In genomic region chr10:7781214-7781613, GRCm38 (mm10) we compare ENCODE assay signal across 8 mouse cellular contexts. TPM values are rescaled to one million over a fixed set of nuclear protein-coding genes. Genes with fewer than 3 reads are reported as not detected.
DNase-seq lines count a peak whose midpoint lies in the region; ATAC-seq and TF ChIP-seq lines count a peak whose summit lies in the region.

No protein-coding gene starts in this region.

- peak overlapping the region; percentile 84 for H3K27ac ChIP-seq in layer of hippocampus, adult 2 months
- H3K27ac ChIP-seq in embryonic facial prominence, embryonic 12.5 days: no peak overlapping the region
- H3K27ac ChIP-seq in intestine, embryonic 16.5 days (ENCODE audit: low read length): no peak overlapping the region

- TF ChIP-seq POLR2A in myocyte (IDR thresholded peaks at IDR 0.05; ENCODE audit: insufficient read length, low read depth): no peak

- H3K4me1 ChIP-seq in embryonic facial prominence, embryonic 12.5 days: peaks cover 7% of the 10 kb centered on the region; the same call in 1 of the 2 replicates
- peaks cover 3% of the 10 kb centered on the region; the same call in 1 of the 2 replicates for H3K4me1 ChIP-seq in intestine, embryonic 16.5 days (ENCODE audit: control insufficient read depth, insufficient read depth, low read length)

- peak overlapping the region; percentile 6 for H3ac ChIP-seq in myocyte (ENCODE audit: control insufficient read depth, insufficient read length)

- H3K9me3 ChIP-seq in embryonic facial prominence, embryonic 12.5 days: no peaks in the 10 kb centered on the region
- H3K9me3 ChIP-seq in intestine, embryonic 16.5 days (ENCODE audit: control insufficient read depth, low read length): no peaks in the 10 kb centered on the region

- H3K4me2 ChIP-seq in embryonic facial prominence, embryonic 12.5 days (replicated peaks): peak overlapping the region; percentile 69
- peak overlapping the region; percentile 74 for H3K4me2 ChIP-seq in intestine, embryonic 16.5 days (ENCODE audit: low read depth, low read length)
- peak overlapping the region; percentile 87 for H3K4me2 ChIP-seq in myocyte (ENCODE audit: low read depth)

- WGBS in embryonic facial prominence, embryonic 12.5 days: 56% methylated on average over 3 of the region's 3 CpGs
- 50% methylated on average over 3 of the region's 3 CpGs for WGBS in intestine, embryonic 16.5 days

- peaks cover 11% of the 10 kb centered on the region for H3K36me3 ChIP-seq in embryonic facial prominence, embryonic 12.5 days
- H3K36me3 ChIP-seq in intestine, embryonic 16.5 days (ENCODE audit: control insufficient read depth, insufficient read depth, low read length): no peaks in the 10 kb centered on the region
- H3K36me3 ChIP-seq in myocyte (ENCODE audit: control insufficient read depth, insufficient read depth): no peaks in the 10 kb centered on the region

- peaks cover 8% of the 10 kb centered on the region for H3K79me2 ChIP-seq in myocyte (ENCODE audit: control insufficient read depth, insufficient read depth)

- ATAC-seq in embryonic facial prominence, embryonic 12.5 days (ENCODE audit: insufficient number of reproducible peaks, insufficient read depth, low FRiP score, low TSS enrichment): no peak
- ATAC-seq in intestine, embryonic 16.5 days: peak; percentile 36

- H3K27me3 ChIP-seq in embryonic facial prominence, embryonic 12.5 days: no peaks in the 10 kb centered on the region
- H3K27me3 ChIP-seq in intestine, embryonic 16.5 days (replicated peaks; ENCODE audit: control insufficient read depth, insufficient read depth, low read length): no peaks in the 10 kb centered on the region
- no peaks in the 10 kb centered on the region for H3K27me3 ChIP-seq in myocyte (ENCODE audit: control insufficient read depth, insufficient read depth, insufficient read length)

- TF ChIP-seq CTCF in layer of hippocampus, adult 2 months (conservative IDR thresholded peaks at IDR 0.05): no peak

- DNase-seq in layer of hippocampus, adult 2 months (ENCODE audit: low spot score in 2 of 2): no peak
- no peak for DNase-seq in layer of hippocampus, postnatal 25 days (ENCODE audit: extremely low spot score in 1 of 2, low spot score in 1 of 2)
- no peak for DNase-seq in adrenal gland, adult (ENCODE audit: inconsistent age in 2 of 2, low spot score in 1 of 2)
- no peak for DNase-seq in right cerebral cortex, postnatal 14 days
- DNase-seq in embryo, embryonic 10 days (ENCODE audit: low spot score): no peak

- H3K9ac ChIP-seq in embryonic facial prominence, embryonic 12.5 days: no peak overlapping the region
- H3K9ac ChIP-seq in intestine, embryonic 16.5 days (ENCODE audit: low read depth, low read length): peak overlapping the region; percentile 89; the same call in 1 of the 2 replicates

- H3K4me3 ChIP-seq in layer of hippocampus, adult 2 months: peak overlapping the region; percentile 98
- peak overlapping the region; percentile 99 for H3K4me3 ChIP-seq in embryonic facial prominence, embryonic 12.5 days
- H3K4me3 ChIP-seq in intestine, embryonic 16.5 days (ENCODE audit: low read length): peak overlapping the region; percentile 99
- H3K4me3 ChIP-seq in myocyte: peak overlapping the region; percentile 67

TF ChIP-seq in myocyte, 11 proteins besides CTCF, POLR2A, EP300 and RAD21:
- no peak for TF ChIP-seq TCF3 (IDR thresholded peaks at IDR 0.05; ENCODE audit: insufficient read length, low read depth)
- no peak for TF ChIP-seq MAX (IDR thresholded peaks at IDR 0.05; ENCODE audit: low read depth)
- no peak for TF ChIP-seq E2F4 (IDR thresholded peaks at IDR 0.05; ENCODE audit: insufficient read depth)
- no peak for TF ChIP-seq MYOD1 (IDR thresholded peaks at IDR 0.05; ENCODE audit: control insufficient read depth in 1 of 3, insufficient read length in 2 of 3, low read depth in 2 of 3)
- TF ChIP-seq USF1 (IDR thresholded peaks at IDR 0.05; ENCODE audit: low read depth): no peak
- no peak for TF ChIP-seq POLR2AphosphoS2 (IDR thresholded peaks at IDR 0.05; ENCODE audit: insufficient read length, low read depth)
- no peak for TF ChIP-seq SRF (IDR thresholded peaks at IDR 0.05; ENCODE audit: control insufficient read depth, insufficient read length, low read depth)
- no peak for TF ChIP-seq CEBPB (IDR thresholded peaks at IDR 0.05; ENCODE audit: insufficient read depth, poor library complexity, severe bottlenecking)
- TF ChIP-seq REST (IDR thresholded peaks at IDR 0.05; ENCODE audit: insufficient read depth, insufficient read length): no peak
- TF ChIP-seq TCF12 (IDR thresholded peaks at IDR 0.05; ENCODE audit: insufficient read depth, poor library complexity, severe bottlenecking): no peak
- TF ChIP-seq MYOG (IDR thresholded peaks at IDR 0.05; ENCODE audit: control insufficient read depth in 1 of 3, insufficient read depth in 1 of 3, insufficient read length in 2 of 3, low read depth in 2 of 3): no peak

RNA-seq across cellular contexts. Expression of gene Ginm1, which starts 11.4 kb away (rescaled TPM):
- total RNA-seq in layer of hippocampus, adult 2 months (2021): 10 to 100 TPM; 21.4 to 22.1 TPM
- 10 to 100 TPM; 18.8 to 20.6 TPM for total RNA-seq in layer of hippocampus, postnatal 25 days (2021)
- 65.8 and 78.4 TPM in 2 replicates for polyA plus RNA-seq in embryonic facial prominence, embryonic 12.5 days (2016; fragmentation: Nextera tagmentation; extraction: Ambion mirVana)
- 70.3 and 71.2 TPM in 2 replicates for polyA plus RNA-seq in intestine, embryonic 16.5 days (2015; fragmentation: Nextera tagmentation; extraction: Ambion mirVana)
- polyA plus RNA-seq in myocyte (2012; fragmentation: generic; extraction: Trizol): 22.2 TPM

RNA-seq across cellular contexts. Expression of gene Ppil4, which starts 11.5 kb away (rescaled TPM):
- total RNA-seq in layer of hippocampus, adult 2 months (2021): 10 to 100 TPM; 36.3 to 38.3 TPM
- total RNA-seq in layer of hippocampus, postnatal 25 days (2021): 10 to 100 TPM; 31.9 to 32.1 TPM
- polyA plus RNA-seq in embryonic facial prominence, embryonic 12.5 days (2016; fragmentation: Nextera tagmentation; extraction: Ambion mirVana): 42.7 and 47.3 TPM in 2 replicates
- 24.9 and 28.1 TPM in 2 replicates for polyA plus RNA-seq in intestine, embryonic 16.5 days (2015; fragmentation: Nextera tagmentation; extraction: Ambion mirVana)
- polyA plus RNA-seq in myocyte (2012; fragmentation: generic; extraction: Trizol): 4.2 TPM

RNA-seq across cellular contexts. Expression of gene Zc3h12d, which starts 51.1 kb away (rescaled TPM):
- total RNA-seq in layer of hippocampus, adult 2 months (2021): under 1 TPM in 1 of 2 experiments, not detected in 1; 0.10 TPM
- total RNA-seq in layer of hippocampus, postnatal 25 days (2021): under 1 TPM; 0.10 to 0.12 TPM
- polyA plus RNA-seq in embryonic facial prominence, embryonic 12.5 days (2016; fragmentation: Nextera tagmentation; extraction: Ambion mirVana): 0.05 and 0.10 TPM in 2 replicates
- 0.67 and 0.78 TPM in 2 replicates for polyA plus RNA-seq in intestine, embryonic 16.5 days (2015; fragmentation: Nextera tagmentation; extraction: Ambion mirVana)
- polyA plus RNA-seq in myocyte (2012; fragmentation: generic; extraction: Trizol): not detected

RNA-seq across cellular contexts. Expression of gene Katna1, which starts 55.4 kb away (rescaled TPM):
- total RNA-seq in layer of hippocampus, adult 2 months (2021): 10 to 100 TPM; 16.6 to 18.3 TPM
- total RNA-seq in layer of hippocampus, postnatal 25 days (2021): 10 to 100 TPM; 13.4 to 16.1 TPM
- 64.7 and 65.9 TPM in 2 replicates for polyA plus RNA-seq in embryonic facial prominence, embryonic 12.5 days (2016; fragmentation: Nextera tagmentation; extraction: Ambion mirVana)
- polyA plus RNA-seq in intestine, embryonic 16.5 days (2015; fragmentation: Nextera tagmentation; extraction: Ambion mirVana): 54.2 and 60.4 TPM in 2 replicates
- polyA plus RNA-seq in myocyte (2012; fragmentation: generic; extraction: Trizol): 22.6 TPM
